Mouse (Mus musculus) lung, postnatal 36 days (tissue): ENCODE data around the gene Etfdh.
A peak's percentile ranks its signal among the peaks of the same experiment; 100 is the strongest.

Source experiments
- DNase-seq: peaks from one replicate; pipeline ENCODE4 v3.0.0; 2022; ENCODE audit warnings: mixed read lengths

The Etfdh gene

DNA sequence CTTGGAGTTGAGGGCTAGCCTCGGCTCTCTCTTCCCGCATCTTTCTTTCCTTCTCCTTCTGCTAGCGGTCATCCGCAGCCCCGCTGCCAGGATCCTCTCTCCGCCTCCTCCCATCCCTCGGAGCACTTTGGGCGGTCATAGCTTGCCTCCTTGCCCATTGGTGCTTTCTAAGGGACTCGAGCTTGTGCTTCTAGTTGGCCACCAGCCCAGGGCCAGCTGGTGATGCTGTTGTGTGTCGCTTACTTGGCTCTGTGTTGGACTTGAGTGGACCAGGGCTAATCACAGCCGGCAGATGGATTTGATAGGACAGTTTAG, at the start of gene Etfdh:
Gene Etfdh (minus strand): TSS at position 85 of the 315 bp plus-strand sequence.
- peak; percentile 67 for DNase-seq

DNA sequence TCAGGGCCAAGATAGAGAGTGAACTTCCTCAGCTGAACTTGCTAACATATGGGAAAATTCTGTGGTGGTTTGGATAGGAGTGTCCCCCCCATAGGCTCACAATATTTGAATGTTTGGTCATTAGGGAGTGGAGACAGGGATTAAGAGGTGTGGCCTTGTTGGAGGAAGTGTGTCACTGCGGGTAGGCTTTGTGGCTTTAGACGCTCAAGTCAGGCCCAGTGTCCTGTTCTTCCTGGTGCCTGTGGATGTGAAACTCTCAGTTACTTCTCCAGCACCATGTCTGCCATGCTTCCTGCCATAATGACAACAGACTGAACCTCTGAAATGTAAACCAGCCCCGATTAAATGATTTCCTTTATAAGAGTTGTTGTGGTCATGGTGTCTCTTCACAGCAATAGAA, 47.1 kb upstream of the Etfdh start:
- DNase-seq: no peak

DNA sequence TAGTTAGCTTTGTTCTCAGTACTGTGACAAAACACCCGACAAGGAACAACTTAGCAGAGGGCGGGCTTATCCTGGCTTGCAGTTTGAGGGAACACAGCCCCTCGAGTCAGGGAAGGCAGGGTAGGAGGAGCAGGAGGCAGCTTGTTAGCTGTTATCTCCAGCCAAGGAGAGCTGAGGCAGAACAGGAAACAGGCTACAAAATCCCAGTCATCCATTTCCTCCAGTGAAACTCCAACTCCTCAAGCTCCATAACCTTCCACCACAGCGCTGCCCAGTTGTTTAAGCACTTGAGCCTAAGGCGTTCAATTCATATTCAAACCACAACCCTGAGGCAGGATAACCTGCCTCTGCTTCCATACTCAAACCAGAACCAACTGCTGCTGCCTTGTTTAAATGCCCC, 45.3 kb upstream of the Etfdh start:
- DNase-seq: no peak

DNA sequence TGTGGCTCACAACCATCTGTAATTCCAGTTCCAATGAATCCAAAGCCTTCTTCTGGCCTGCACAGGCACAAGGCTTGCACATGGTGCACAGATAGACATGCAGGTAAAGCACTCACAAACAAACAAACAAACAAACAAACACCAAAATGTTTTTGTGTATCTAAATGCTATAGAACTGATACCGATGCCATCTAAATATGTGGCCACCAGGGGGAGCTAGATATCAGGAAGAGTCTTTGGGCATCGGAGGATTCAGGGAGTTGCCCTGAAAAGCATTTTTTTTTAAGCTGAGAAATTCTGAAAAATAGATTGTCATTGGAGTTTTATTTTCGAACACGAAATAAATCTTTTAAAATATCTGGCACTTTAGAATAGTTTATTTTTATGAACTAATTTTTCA, 43.8 kb upstream of the Etfdh start:
- DNase-seq: peak; percentile 76

DNA sequence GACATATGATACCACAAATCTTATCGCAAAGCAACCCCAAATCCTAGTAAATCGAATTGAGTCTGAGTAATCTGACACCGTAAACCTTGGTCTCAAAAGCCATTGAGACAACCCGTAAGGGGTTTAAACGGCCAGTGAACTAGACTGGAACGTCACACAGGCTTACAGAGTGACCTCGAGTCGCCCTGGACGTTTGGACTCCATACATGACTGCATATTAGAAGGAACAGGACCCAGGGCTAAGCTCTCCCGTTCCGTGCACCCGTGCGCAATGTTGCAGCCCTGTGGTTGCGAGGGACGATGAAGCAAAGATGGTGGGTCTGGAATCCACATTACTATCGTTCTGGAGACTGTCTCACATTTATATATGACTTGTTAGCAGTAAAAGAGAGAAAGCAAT, 42.9 kb upstream of the Etfdh start:
- no peak for DNase-seq

DNA sequence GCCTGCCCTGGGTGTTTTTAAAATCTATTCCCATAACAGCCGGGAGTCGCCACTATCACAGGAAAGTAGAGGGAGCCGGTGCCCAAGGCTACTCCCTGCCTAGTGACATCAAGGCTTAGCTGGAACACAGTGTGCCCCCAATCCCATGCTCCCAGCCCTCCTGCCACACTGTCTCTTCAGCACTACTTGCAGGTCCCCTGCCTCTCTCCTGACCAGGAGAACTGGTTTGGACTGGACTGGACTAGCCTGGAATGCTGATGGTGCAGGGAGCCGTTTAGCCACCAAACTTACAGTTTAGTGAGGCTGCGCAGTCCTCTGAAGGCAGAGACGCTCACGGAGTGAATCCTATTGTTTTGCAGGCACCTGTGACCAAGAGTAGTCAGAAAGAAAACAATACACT, 41.3 kb upstream of the Etfdh start:
- DNase-seq: no peak

DNA sequence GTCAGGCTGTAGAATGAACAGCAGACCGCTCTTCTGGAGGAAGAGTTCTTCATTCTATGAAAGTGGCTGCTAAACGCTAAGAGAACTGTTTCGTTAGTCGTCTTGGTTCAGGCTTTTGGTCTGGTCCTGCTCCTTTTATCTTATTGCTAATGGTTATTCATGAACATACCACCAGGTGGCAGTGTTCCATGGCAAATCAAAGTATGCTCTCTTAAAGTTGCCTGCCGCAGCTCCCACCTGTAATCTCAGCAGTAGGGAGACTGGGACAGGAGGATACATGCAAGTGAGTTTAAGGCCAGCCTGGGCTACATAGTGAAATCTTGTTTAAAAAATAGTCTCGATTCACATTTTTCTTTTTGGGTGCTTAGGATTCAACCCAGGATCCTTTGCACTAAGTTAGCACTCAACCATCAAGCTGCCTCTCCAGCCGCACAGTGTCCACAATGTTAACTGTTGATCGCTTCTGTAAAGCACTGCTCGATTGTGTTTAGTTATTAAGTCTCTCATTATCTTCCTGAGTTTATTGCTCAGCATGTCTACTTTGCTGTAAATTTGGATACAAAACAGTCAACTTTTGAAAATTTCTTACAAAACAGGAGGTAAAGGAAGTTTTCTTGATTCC, 35.6 kb upstream of the Etfdh start:
- DNase-seq: peak; percentile 78

DNA sequence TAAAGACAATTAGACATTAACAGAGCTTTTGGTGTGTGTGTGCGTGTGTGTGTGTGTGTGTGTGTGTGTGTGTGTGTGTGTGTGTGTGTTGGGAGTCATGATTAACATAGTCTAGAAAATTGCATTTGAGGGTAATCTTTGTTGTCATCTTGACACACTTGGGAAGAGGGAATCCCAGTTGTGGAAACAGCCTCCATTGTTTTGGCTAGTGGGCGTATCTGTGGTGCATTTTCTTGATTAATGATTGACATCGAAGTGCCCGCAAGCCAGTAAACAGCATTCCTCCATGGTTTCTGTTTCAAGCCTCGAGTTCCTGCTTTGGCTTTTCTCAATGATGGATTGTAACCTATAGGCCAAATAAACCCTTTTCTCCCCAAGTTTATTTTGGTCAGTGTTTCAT, 27.4 kb upstream of the Etfdh start:
- DNase-seq: peak; percentile 0

DNA sequence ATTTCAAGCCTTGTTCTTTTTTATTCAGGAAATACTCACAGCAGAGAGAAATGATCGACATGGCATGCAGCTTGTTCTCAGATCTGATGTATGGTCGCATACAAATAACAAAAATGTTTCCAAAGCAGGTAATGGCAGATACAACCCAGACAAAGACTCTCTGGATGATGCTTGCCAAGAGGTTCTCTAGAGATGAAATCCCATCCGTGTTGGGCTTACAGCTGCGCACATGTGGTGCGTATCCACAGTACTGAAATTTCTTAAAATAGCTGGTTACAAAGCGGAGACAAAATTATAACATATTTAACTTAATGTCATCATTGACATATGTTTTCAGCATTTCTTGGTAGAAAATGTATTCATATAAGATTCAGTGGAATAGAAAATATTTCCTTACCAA, 22.8 kb upstream of the Etfdh start:
- no peak for DNase-seq

DNA sequence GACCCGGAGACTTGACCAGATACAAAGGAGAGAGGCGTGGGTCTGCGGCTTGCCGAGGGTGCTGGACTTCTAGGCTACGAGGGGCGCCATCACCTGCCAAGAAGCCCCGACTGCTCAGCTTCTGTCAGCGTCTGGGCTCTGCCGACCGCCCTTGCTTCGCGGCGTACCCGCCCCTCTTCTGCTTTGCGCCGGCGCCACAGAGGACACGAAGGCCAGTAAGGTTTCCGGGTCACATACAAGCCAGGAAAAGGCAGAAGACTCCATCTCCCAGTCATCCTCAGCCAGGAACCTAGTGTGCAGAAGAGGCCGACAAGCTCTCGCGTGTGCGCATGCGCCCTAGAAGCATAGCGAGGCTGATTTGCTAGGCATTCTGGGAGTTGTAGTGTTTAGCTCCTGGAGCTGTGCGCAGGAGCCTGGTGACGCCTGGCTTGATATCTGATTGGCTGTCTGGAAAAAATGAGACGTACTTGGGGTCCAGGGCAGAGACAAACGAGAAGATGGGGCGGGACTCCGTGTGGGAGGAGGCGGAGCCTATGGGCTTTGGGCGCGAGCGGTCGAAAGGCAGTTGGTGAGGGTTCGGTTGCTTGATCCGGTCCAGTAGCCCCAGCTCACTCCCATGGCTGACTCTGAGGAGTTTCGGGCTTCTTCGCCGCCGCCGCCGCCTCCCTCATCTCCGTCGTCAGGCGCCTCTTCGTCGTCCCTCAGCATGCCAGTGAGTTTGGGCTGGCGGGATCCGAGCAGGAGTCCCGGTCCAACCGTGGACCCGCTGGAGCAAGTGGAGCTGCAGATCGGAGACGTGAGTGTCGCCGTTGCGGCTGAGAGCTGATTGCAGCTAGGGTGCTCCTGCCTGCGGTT, 512 bp downstream of the Etfdh start, which contains the start of gene 4930579G24Rik:
Gene 4930579G24Rik (plus strand): TSS at position 519 of the 855 bp plus-strand sequence.
- DNase-seq: peak; percentile 99

DNA sequence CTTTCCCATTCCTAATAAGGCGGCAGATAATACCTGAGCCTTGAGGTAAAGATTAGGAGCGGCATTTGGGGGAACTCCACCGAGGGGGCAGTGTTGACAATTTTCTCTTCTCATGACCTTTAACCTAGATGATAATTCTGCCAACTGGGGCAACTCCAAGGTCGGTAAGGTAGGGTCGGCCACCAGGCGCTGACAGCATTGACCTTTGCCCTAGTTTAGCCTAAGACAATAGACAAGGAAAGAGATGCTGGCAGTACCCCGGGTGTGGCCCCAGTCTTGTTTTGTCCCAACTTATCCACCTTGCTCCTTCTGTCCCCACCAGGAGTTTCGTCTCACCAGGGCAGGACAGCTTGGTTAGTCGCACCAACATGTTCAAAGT, 1.1 kb downstream of the Etfdh start:
- no peak for DNase-seq

DNA sequence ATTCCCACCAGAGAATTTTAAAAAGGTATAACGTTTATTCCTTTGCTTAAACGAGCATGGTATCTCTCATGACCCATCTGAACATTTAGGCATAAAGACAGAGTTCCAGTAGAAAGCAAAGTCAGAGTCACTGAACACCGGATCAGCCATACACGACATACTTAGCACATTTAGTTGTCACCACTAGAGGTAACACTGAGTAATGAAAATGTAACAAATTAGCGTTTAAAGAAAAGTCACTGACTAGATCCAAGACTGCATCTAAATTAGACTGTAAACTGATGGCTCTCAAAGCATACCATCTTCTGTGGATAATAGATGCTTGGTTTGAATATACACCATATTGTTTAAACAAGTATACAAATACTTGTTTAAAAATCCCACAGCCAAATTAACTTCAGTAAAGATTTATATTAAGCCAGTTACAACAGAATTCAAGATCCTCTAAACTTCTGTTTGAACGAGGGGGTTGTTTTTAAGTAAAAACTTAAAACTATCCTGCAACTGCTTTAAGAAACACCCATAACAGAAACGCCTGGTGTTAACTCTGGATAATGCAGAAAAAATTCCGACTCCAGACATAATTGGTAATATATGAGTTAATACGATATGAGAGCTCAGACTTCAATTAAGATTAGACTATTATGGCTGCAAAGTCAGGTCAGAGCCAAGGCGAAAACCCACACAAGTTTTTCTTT, 1.7 kb downstream of the Etfdh start:
- no peak for DNase-seq

DNA sequence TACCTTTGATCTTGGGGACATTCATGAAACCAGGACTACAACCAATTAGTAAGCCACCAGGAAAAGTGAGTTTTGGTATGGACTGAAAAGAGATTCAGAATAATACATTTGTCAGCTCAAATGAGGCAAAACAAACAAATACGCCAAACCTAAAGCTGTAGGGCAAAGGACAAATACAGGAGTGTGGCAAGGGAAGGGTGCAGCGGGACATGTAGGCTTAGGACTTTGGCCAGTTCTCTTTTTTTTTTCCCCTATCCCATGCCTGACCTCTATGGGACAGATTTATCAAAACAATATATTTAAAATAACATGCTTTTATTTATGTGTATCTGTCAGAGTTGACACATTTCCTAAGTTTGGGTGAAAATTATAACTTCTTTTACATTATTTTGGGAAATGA, 19.4 kb downstream of the Etfdh start:
- DNase-seq: no peak

DNA sequence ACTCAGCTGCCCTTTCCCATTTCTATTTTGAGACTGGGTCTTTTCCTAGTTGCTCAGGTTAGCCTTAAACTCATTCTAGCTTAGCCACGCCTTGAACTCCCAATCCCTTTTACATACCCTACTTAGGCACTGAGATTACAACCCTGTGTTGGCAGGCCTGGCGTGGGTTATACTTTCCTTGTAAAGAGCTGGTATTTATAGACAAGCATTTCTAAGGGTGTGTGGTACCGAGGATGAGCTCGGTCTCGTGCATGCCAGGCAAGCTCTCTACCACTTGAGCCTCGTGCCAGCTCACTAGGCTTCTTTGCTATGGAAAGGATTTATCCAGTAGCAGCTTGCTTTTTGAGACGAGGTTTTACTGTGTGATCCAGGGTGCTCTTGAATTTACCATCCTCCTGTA, 33.8 kb downstream of the Etfdh start:
- no peak for DNase-seq

DNA sequence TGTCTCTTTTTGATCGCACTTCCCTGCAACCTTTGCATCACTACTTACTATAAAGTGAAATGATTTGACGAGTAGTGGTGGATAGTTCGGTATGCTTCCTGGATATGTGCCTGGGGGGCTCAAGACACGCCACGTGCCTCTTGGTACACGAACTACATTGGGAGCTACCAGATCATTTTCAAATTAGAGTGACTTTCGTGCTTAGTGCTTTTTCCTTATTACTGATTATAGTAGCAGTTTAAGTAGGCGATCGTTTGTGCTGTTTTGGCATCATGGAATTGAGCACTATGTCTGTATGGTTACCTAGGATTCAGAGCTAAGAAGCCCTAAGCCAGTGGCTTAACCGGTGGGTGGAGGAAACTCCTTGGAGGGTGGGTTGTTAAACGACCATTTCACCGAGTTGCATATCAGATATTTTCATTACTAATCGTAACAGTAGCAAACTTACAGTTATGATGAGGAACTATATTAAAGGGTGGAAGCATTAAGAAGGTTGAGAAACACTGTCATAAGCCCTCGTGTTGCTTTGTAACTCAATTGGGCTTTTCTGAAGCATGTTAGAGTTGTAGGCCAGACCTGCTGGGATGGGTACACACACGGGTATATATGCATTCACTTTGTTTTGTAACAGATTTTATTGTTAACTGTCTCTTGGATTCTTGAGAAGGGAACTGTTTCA, 37.4 kb downstream of the Etfdh start:
- DNase-seq: no peak

DNA sequence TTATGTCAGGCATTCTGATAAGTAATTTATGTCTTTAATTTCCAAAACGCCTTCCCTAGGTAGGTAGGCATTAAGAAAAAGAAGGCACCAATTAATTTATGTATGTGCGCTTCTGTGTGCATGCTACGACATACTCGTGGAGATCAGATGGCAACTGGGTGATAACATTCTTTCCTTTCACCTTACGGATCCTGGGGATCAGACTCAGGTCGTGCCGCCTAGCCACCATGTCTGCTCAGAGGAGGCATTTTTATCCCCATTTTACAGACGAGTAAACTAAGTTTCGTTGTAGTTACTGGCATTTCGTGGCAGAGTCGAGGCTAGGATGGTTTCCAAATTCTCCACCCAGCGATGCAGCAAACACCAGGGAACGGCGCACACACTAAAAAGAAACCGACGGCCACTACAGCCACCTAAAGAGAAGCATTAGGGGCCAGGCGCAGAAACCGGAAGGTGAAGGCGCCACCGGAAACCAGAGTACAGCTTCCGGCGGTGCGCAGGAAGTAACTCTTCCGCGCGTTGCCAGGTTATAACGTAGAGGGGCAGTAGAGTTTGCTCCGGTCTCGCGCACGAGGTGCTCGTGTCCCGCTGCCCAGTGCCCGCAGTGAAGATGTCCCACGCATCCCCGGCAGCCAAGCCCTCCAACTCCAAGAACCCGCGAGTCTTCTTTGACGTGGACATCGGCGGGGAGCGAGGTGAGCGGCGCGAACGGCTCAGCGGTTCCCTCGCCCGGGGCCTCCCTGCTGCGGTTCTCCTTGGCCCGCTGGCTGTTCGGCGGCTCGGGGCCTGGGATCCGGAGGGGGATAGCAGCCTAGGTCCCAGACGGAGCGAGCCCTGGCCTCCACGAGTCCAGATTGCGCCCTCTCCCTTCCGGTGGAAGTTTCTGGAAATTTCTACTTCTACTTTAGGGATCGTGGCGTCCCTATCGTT, 38.2 kb downstream of the Etfdh start, which contains the start of gene Ppid:
Gene Ppid (plus strand): TSS at position 480 of the 930 bp plus-strand sequence.
- peak; percentile 83 for DNase-seq

DNA sequence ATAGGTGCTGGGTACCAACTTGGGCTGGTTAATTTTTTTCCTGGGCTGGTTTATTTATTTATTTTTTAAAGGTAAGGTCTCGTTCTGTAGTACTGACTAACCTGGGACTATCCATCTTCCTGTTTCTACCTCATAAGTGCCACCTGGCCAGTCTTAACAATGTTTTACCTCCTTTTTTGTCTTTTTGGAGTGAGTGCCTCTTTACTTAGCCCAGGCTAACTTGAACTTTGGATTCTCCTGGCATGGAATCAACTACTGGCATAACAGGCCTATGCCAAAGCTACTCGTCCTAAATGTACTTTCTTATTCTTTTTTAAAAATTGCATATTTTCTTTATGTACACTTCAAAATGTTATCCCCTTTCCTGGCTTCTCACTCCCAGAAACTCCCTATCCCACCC, 39.6 kb downstream of the Etfdh start:
- DNase-seq: no peak

DNA sequence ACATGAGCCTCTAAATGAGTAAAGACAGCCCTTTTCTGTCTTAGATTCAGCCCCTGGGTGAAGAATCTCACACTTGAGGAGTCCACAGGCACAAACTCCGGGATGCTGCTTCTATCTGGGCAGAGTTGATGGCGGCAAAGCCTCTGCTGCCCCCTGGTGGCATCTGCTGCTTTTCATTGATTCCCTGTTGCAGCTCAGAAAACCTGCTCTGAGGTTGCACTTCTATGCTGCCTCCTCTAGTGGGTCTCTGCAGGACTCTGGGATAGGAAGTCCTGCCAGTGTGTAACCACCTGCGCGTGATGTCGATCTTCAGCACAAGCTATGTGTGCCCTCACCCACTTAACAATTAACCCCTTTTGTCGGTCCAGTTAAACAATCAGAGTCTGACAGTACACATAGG, 42.5 kb downstream of the Etfdh start:
- DNase-seq: peak; percentile 95

DNA sequence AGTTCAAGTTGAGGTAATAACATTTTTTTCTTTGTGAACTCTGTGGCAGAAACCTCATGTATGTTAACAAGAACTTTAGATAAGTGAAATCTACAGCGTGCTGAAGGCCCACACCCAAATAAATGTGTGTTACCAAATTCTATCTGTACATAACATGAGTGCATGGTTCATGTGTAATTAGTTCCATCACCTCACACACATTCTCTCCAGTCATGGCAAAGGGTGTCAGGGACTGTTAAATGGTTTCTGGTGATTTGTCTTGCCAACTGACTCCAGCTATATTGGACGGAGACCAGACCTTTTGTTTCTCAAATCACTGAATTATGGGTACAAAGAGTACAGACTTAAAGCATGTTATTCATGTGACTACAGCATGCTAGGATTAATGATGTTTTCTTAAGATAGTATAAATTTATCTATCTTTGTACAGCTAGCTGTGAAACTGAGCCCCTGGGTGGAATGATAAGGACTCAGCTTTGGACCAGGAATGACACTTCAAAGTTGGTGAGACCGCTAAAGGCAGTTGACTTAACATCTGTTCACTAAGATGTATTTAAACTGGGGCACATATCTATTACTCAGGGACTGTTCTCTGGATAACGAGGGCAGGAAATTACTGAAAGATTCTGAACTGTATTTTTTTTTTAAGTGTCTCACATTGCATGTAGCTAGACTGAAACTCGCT, 49.3 kb downstream of the Etfdh start:
- DNase-seq: no peak

DNA sequence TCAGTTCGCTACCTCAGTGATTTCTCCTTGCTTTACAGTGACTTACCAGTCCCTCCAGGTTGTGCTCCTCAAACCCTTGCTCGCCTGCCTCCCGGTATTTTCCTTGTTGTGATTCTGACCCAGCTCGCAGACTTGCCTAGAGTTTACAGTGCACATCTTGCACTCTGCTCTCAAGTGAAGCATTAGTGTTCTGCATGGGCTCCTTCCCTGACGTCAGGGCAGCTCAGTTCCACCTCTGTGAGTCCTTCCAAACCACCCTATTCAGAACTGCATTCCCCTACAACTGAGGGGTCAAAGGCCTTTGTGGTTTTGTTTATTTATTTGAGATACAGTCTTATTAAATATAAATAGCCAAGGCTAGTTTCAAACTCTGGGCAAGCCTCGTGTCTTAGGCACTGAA, 51.1 kb downstream of the Etfdh start:
- DNase-seq: no peak

DNA sequence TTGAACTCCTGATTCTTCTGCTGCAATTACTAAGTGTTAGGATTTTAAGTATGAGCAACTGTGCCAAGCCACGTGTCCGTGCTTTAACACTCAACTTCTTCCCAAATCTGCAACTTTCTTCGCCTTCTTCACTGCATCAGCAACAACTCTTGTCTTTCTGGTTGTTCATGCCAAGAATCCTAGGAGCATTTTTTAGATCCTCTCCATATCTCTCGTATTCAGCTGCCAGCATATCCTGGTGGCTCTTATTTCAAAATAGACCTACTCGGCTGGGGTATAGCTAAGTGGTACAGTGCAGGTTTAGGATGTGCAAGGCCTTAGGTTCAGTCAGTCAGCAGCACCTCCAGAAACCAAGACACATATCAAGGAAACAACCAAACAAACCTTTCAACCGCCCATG, 51.7 kb downstream of the Etfdh start:
- DNase-seq: no peak

DNA sequence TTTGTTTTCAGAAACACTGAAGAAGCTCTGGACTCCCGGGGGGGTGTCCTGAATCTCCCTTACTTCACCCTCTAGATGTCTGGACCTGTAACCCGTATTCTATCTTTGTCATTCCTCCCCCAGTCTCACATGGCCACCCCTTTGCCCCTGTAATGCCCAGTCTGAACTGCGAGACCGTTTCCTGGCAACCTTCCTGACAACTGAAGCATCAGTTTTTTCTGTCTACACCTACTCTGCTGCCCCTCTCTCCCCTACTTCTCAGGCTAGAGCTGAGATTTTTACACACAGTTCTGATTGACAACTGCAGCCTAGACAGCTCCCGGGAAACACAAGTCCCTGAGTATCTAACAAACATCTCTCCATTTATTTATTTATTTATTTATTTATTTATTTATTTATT, 52.4 kb downstream of the Etfdh start:
- no peak for DNase-seq
